Mouse (Mus musculus): ENCODE data around the gene Aagab. TPM values are rescaled to one million over a fixed set of nuclear protein-coding genes. Genes with fewer than 3 reads are reported as not detected.

Aagab gene
- polyA plus RNA-seq, 1 experiment from 2014 or later = 17.2 TPM

- H3K27me3 ChIP-seq = no peaks in the 10 kb centered on the region
- no peak for DNase-seq
- 79% methylated on average over 8 of the region's 8 CpGs for WGBS (ENCODE audit: insufficient replicate concordance)
- ATAC-seq (ENCODE audit: low read depth) = no peak
- no peak overlapping the region for H3K4me2 ChIP-seq
- 0 out of 2 replicates have a peak, but pooled peaks cover 6% of the 10 kb centered on the region for H3K4me1 ChIP-seq (replicated peaks)
- peaks cover 42% of the 10 kb centered on the region for H3K36me3 ChIP-seq
- no peak overlapping the region for H3K27ac ChIP-seq
- no peak overlapping the region for H3K4me3 ChIP-seq (replicated peaks)
- H3K9ac ChIP-seq = no peak overlapping the region
- no peaks in the 10 kb centered on the region for H3K9me3 ChIP-seq (replicated peaks)
Measured at GRCm38 (mm10) chr9:63649841-63650545, 47.5 kb downstream of the Aagab start.

- WGBS (ENCODE audit: insufficient replicate concordance) = 89% methylated on average over 14 of the region's 14 CpGs
- DNase-seq (no peak), ATAC-seq (ENCODE audit: low read depth) (no peak)
- no peak overlapping the region for H3K4me3 ChIP-seq (replicated peaks)
- H3K9ac ChIP-seq = no peak overlapping the region
- no peaks in the 10 kb centered on the region for H3K9me3 ChIP-seq (replicated peaks)
- no peaks in the 10 kb centered on the region for H3K27me3 ChIP-seq
- peaks cover 46% of the 10 kb centered on the region for H3K36me3 ChIP-seq
- no peaks in the 10 kb centered on the region for H3K4me1 ChIP-seq (replicated peaks)
- no peak overlapping the region for H3K27ac ChIP-seq
- no peak overlapping the region for H3K4me2 ChIP-seq
Measured at GRCm38 (mm10) chr9:63650905-63651304, 48.4 kb downstream of the Aagab start.

DNA sequence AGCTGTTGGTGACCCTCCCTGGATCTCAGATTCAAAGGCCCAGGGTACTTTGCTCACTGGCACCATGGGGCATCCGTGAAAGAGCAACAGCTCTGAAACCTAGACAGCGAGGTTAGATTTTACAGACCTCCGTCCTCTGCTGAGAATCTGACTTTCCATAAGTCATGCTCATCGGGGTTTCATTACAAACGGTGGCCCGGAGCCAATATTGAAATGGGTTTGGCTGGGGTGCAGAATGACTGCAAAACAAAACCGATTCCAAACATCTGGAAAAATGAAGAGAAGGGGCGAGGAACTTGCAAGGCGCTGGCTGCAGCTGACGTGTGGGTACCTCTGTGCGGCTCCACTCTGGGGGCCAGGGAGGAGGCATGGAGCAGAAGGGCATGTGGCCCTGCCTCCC is 49.1 kb downstream of the Aagab start:
- DNase-seq (no peak), ATAC-seq (ENCODE audit: low read depth) (no peak)
- Histone ChIP-seq H3K27me3 (no peaks in the 10 kb centered on the region), H3K4me3 (replicated peaks) (no peak overlapping the region), H3K4me1 (replicated peaks) (no peaks in the 10 kb centered on the region), H3K4me2 (no peak overlapping the region), H3K9me3 (replicated peaks) (no peaks in the 10 kb centered on the region), H3K36me3 (peaks cover 46% of the 10 kb centered on the region), H3K9ac (no peak overlapping the region), H3K27ac (no peak overlapping the region)
- WGBS (ENCODE audit: insufficient replicate concordance) = 80% methylated on average over 11 of the region's 11 CpGs

DNA sequence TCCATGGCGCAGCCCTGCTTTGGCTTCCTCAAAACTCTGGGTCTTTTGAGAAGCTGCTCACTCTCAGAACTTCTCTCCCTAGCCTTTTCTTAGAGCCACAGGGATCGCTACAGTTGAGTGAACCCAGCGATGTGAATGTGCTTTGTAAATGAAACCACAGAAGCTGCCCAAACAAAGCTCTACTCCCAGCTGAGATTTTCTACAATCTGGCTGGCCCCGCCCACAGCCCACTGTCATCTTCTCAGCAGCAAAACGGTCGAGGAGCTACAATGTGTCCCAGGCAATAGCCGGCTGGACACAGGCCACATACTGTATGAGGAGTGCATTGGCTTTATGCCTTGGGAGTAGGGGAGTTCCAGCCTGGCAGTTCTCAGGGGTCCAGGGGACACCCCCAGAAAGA is 51.2 kb downstream of the Aagab start:
- DNase-seq (no peak), ATAC-seq (ENCODE audit: low read depth) (no peak)
- Histone ChIP-seq H3K27me3 (no peaks in the 10 kb centered on the region), H3K9ac (no peak overlapping the region), H3K4me2 (no peak overlapping the region), H3K4me1 (replicated peaks) (no peaks in the 10 kb centered on the region), H3K9me3 (replicated peaks) (no peaks in the 10 kb centered on the region), H3K4me3 (replicated peaks) (no peak overlapping the region), H3K27ac (no peak overlapping the region), H3K36me3 (peaks cover 38% of the 10 kb centered on the region)
- WGBS (ENCODE audit: insufficient replicate concordance) = 61% methylated on average over 7 of the region's 7 CpGs

DNA sequence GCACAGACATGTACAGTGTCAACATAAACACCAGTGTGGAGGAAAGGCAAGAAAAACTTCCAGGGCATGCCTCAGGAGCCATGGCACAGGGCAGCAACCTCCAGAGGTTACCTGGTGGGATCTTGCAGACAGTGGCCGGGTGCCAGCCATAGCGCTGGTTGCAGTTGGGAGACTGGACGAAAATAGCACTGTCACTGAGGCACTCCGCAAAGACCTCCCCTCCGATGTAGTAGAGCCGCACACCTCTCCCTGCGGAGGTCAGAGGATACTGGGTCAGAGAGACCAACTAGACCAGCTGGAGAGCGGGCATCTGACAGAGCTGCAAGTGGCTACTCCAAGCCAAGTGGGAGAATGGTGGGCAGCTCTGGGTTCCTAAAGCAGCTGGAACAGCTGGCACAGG is 52.1 kb downstream of the Aagab start:
- no peaks in the 10 kb centered on the region for H3K9me3 ChIP-seq (replicated peaks)
- ATAC-seq (ENCODE audit: low read depth) (no peak), DNase-seq (no peak)
- H3K36me3 ChIP-seq = peaks cover 31% of the 10 kb centered on the region
- WGBS (ENCODE audit: insufficient replicate concordance) = 90% methylated on average over 8 of the region's 8 CpGs
- H3K9ac ChIP-seq = no peak overlapping the region
- H3K4me2 ChIP-seq = no peak overlapping the region
- H3K27me3 ChIP-seq = no peaks in the 10 kb centered on the region
- no peaks in the 10 kb centered on the region for H3K4me1 ChIP-seq (replicated peaks)
- H3K27ac ChIP-seq = no peak overlapping the region
- H3K4me3 ChIP-seq (replicated peaks) = no peak overlapping the region

GRCm38 (mm10) chr9:63655092-63655491 is 52.6 kb downstream of the Aagab start:
- ATAC-seq (ENCODE audit: low read depth) (no peak), DNase-seq (no peak)
- H3K27me3 ChIP-seq = no peaks in the 10 kb centered on the region
- H3K36me3 ChIP-seq = peaks cover 26% of the 10 kb centered on the region
- WGBS (ENCODE audit: insufficient replicate concordance) = 83% methylated on average over 1 of the region's 1 CpGs
- H3K4me2 ChIP-seq = no peak overlapping the region
- H3K4me3 ChIP-seq (replicated peaks) = no peak overlapping the region
- H3K27ac ChIP-seq = no peak overlapping the region
- H3K9me3 ChIP-seq (replicated peaks) = no peaks in the 10 kb centered on the region
- H3K9ac ChIP-seq = no peak overlapping the region
- H3K4me1 ChIP-seq (replicated peaks) = no peaks in the 10 kb centered on the region

GRCm38 (mm10) chr9:63657167-63657566 is 54.7 kb downstream of the Aagab start:
- Histone ChIP-seq H3K36me3 (peaks cover 30% of the 10 kb centered on the region), H3K4me1 (replicated peaks) (no peaks in the 10 kb centered on the region), H3K27me3 (no peaks in the 10 kb centered on the region), H3K4me2 (no peak overlapping the region), H3K9me3 (replicated peaks) (no peaks in the 10 kb centered on the region), H3K4me3 (replicated peaks) (no peak overlapping the region), H3K27ac (no peak overlapping the region), H3K9ac (no peak overlapping the region)
- WGBS (ENCODE audit: insufficient replicate concordance) = 65% methylated on average over 4 of the region's 4 CpGs
- no peak for ATAC-seq (ENCODE audit: low read depth)
- no peak for DNase-seq

DNA sequence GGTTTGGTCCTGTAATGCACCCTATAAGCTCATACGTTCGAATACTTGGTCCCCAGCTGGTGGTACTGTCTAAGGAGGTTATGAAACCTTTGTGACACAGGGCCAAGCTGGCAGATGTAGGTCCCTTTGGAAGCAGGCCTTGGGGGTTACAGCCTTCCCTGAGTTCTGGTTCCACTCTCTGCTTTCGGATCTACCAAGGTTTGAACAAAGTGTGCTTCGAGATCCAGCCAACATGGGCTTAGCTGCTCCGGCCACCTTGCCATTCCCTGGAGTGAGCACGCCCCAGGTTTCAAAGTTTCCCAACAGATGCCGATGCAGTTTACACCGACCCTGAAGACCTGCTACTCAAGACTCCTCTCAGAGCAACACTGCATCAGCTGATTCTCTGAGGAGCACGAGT is 56.0 kb downstream of the Aagab start:
- no peak overlapping the region for H3K4me3 ChIP-seq (replicated peaks)
- no peaks in the 10 kb centered on the region for H3K9me3 ChIP-seq (replicated peaks)
- no peaks in the 10 kb centered on the region for H3K27me3 ChIP-seq
- H3K4me2 ChIP-seq = no peak overlapping the region
- WGBS (ENCODE audit: insufficient replicate concordance) = 80% methylated on average over 9 of the region's 9 CpGs
- no peak overlapping the region for H3K9ac ChIP-seq
- no peak overlapping the region for H3K27ac ChIP-seq
- H3K4me1 ChIP-seq (replicated peaks) = peaks cover 8% of the 10 kb centered on the region; the same call in 1 of the 2 replicates
- peaks cover 28% of the 10 kb centered on the region for H3K36me3 ChIP-seq
- no peak for ATAC-seq (ENCODE audit: low read depth)
- no peak for DNase-seq

DNA sequence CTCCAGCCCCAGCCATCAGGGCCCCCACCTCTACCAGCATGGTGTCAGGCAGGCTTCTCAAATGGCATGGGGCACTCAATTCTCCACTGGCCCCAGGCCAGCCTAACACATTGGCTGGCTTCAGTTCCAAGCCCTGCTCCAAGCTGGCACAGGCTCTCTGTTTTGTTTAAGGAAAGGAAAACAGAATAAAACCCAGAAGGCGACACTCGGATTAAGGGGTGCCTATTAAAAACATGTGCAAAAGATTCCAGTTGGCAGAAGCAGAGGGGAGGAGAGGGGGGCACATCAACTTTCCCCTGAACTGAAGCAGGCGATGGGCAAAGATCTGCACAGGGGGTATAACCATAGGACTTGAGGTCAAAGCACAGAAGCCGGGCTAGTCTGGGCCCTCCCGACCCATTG is 56.5 kb downstream of the Aagab start:
- Histone ChIP-seq H3K9me3 (replicated peaks) (no peaks in the 10 kb centered on the region), H3K4me3 (replicated peaks) (no peak overlapping the region), H3K9ac (no peak overlapping the region), H3K27me3 (no peaks in the 10 kb centered on the region), H3K4me1 (replicated peaks) (peaks cover 9% of the 10 kb centered on the region; the same call in 1 of the 2 replicates), H3K27ac (no peak overlapping the region), H3K36me3 (peaks cover 30% of the 10 kb centered on the region), H3K4me2 (no peak overlapping the region)
- DNase-seq (no peak), ATAC-seq (ENCODE audit: low read depth) (no peak)
- 76% methylated on average over 5 of the region's 5 CpGs for WGBS (ENCODE audit: insufficient replicate concordance)

- Histone ChIP-seq H3K9ac (no peak overlapping the region), H3K4me3 (replicated peaks) (no peak overlapping the region), H3K36me3 (peaks cover 31% of the 10 kb centered on the region), H3K27me3 (no peaks in the 10 kb centered on the region), H3K27ac (no peak overlapping the region), H3K4me2 (no peak overlapping the region), H3K9me3 (replicated peaks) (no peaks in the 10 kb centered on the region), H3K4me1 (replicated peaks) (peaks cover 14% of the 10 kb centered on the region)
- ATAC-seq (ENCODE audit: low read depth) (no peak), DNase-seq (no peak)
- 80% methylated on average over 4 of the region's 4 CpGs for WGBS (ENCODE audit: insufficient replicate concordance)
Measured at GRCm38 (mm10) chr9:63660061-63660460, 57.6 kb downstream of the Aagab start.

DNA sequence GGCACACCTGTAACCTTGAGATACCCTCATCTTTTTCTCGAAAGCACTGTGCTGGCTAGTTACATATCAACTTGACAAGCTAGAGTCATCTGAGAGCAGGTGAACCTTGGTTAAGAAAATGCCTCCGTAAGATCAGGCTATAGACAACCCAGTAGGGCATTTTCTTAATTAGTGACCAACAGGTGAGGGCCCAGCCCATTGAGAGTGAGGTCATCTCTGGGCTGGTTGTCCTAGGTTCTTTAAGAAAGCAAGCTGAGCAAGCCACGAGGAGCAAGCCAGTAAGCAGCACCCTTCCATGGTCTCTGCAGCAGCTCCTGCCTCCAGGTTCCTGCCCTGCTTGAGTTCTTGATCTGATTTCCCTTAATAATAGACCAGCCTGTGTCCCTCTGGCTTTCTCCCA is 58.2 kb downstream of the Aagab start:
- no peak overlapping the region for H3K4me3 ChIP-seq (replicated peaks)
- DNase-seq (no peak), ATAC-seq (ENCODE audit: low read depth) (no peak)
- H3K4me2 ChIP-seq = no peak overlapping the region
- peaks cover 31% of the 10 kb centered on the region for H3K36me3 ChIP-seq
- H3K9ac ChIP-seq = no peak overlapping the region
- WGBS (ENCODE audit: insufficient replicate concordance) = 82% methylated on average over 3 of the region's 3 CpGs
- peaks cover 18% of the 10 kb centered on the region for H3K4me1 ChIP-seq (replicated peaks)
- no peak overlapping the region for H3K27ac ChIP-seq
- H3K27me3 ChIP-seq = no peaks in the 10 kb centered on the region
- H3K9me3 ChIP-seq (replicated peaks) = no peaks in the 10 kb centered on the region

DNA sequence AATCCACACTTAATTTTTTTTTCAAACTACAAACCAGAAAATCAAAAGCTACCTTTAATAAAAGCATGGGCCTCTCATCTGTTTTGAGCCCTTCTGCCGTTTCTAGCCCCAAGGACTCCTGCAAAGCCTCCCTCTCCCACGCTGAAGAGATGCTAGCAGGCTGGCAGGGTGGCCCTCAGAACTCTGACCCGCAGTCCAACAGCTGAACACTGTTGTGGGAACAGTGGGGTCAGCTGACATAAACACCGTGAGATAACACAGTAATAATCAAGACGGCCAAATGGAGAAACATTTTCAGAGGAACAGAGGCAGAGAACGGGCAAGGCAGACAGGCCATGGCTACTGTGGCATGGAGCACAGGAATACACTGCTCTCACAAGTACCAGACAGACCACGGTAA is 60.3 kb downstream of the Aagab start:
- Histone ChIP-seq H3K4me3 (replicated peaks) (no peak overlapping the region), H3K27ac (no peak overlapping the region), H3K9ac (no peak overlapping the region), H3K4me1 (replicated peaks) (peaks cover 28% of the 10 kb centered on the region), H3K36me3 (peaks cover 47% of the 10 kb centered on the region), H3K27me3 (no peaks in the 10 kb centered on the region), H3K9me3 (replicated peaks) (no peaks in the 10 kb centered on the region), H3K4me2 (no peak overlapping the region)
- ATAC-seq (ENCODE audit: low read depth) = no peak
- WGBS (ENCODE audit: insufficient replicate concordance) = 53% methylated on average over 7 of the region's 7 CpGs
- no peak for DNase-seq
